Mouse (Mus musculus): ENCODE measurements around the gene Mpst.

- TF ChIP-seq CTCF (IDR thresholded peaks at IDR 0.05; ENCODE audit: borderline replicate concordance, extremely low read depth, insufficient read depth, insufficient read length) (no peak), POLR2A (IDR thresholded peaks at IDR 0.05; ENCODE audit: borderline replicate concordance, extremely low read depth, insufficient read depth, insufficient read length, poor library complexity, severe bottlenecking) (no peak)
These were observed 45.0 kb downstream of the Mpst start for GRCm38 (mm10) chr15:78451201-78451600.

Measured in brain, embryonic 14.5 days (tissue).